Mouse (Mus musculus) cortical plate, adult 2 months (tissue): ENCODE results near the gene Cnpy3. TPM values are rescaled to one million over a fixed set of nuclear protein-coding genes. Genes with fewer than 3 reads are reported as not detected.

Source experiments
- H3K27ac ChIP-seq: fragments of 200-500 bp; 2 replicates; pipeline ENCODE4 v1.5.1; 2012; ENCODE audit warnings: low read length, control low read depth, inconsistent platforms; ENCODE audit not compliant: insufficient read depth
- H3K4me1 ChIP-seq: fragments of 200-500 bp; 2 replicates; pipeline ENCODE4 v1.6.1; 2011; ENCODE audit warnings: low read length; ENCODE audit not compliant: control insufficient read depth, insufficient read depth
- H3K4me3 ChIP-seq: fragments of 200-500 bp; 2 replicates; pipeline ENCODE4 v1.5.1; 2011; ENCODE audit warnings: mild to moderate bottlenecking, low read length, control low read depth; ENCODE audit not compliant: insufficient read depth
- CTCF ChIP-seq: fragments of 200-500 bp; IDR thresholded peaks from 2 replicates; pipeline ENCODE4 v1.5.1; 2011; ENCODE audit warnings: mild to moderate bottlenecking, control low read depth, low read length; ENCODE audit not compliant: insufficient read depth; ENCODE audit errors: extremely low read depth
- POLR2A ChIP-seq: fragments of 200-500 bp; IDR thresholded peaks from 2 replicates; pipeline ENCODE4 v1.6.1; 2011; ENCODE audit warnings: mild to moderate bottlenecking, low read length, control low read depth; ENCODE audit not compliant: insufficient read depth; ENCODE audit errors: extremely low read depth
- polyA plus RNA-seq: library from polyadenylated mRNA; depleted of rRNA; stranded (reverse); fragments of >200 nt; gene quantifications from 2 replicates; pipeline ENCODE4 v1.2.3, GENCODE M21; 2012

The Cnpy3 gene
- polyA plus RNA-seq, 1 experiment, result 93.6 TPM

DNA sequence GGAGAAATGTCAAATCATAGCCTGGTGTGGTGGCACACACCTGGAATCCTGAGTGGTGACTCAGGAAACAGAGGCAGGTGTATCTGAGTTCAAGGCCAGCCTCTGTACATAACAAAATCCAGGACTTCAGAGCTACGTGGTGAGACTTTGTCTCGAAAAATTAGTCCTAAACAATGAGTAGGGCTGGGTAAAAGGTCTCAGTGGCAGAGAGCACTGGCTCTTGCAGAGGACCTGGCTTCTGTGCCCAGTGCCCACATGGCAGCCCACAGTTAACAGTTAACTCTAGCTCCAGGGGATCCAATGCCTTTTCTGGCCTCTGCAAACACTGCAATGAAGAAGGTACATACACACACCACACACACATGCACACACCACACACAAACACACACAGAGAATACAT, 4.2 kb downstream of the Cnpy3 start:
- TF ChIP-seq POLR2A (no peak), CTCF (no peak)
- Histone ChIP-seq H3K4me1 (peaks cover 3% of the 10 kb centered on the region; the same call in 1 of the 2 replicates), H3K4me3 (no peak overlapping the region), H3K27ac (no peak overlapping the region)

DNA sequence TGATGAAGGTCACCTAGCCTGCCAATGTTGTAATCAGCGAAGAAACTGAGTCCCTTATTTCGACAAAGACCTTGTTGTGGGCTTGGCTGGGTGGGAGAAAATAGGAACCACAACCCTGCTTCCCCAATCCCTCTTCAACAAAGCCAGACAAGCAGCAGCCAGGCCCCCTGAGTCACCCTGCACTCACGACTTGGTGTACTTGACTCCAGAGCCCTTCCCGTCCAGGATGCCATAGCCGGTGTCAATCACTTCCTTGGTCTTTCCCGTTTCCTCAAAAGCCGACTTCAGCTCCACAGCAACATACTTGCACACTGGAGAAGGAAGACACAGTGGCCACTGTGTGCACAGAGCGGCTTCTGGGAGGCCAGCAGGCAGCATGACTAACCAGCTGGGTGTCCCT, 4.8 kb downstream of the Cnpy3 start:
- no peak for TF ChIP-seq POLR2A
- no peak for TF ChIP-seq CTCF
- peaks cover 3% of the 10 kb centered on the region; the same call in 1 of the 2 replicates for H3K4me1 ChIP-seq

DNA sequence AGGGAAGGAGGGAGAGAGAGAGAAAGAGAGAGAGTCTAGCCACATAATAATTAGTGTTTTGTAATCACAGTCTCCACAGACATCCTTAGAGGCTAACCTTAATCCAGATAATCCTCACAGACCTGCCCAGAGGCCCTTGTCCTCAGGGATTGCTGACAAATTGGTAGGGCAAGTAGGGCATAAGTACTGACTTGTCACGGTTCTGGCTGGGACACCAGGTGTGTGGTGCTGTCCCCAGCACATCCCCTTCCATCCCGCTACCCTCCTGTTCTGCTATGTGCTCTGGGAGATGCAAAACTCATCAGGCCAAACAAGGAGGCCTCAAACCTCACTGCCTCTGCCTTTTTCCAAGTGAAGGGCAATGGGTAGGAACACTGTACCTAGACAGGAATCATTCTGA, 6.5 kb downstream of the Cnpy3 start:
- Histone ChIP-seq H3K4me1 (no peaks in the 10 kb centered on the region), H3K4me3 (no peak overlapping the region), H3K27ac (no peak overlapping the region)
- TF ChIP-seq CTCF (no peak), POLR2A (no peak)

More for the DNA sequence above, 4.8 kb downstream of the Cnpy3 start:
- Histone ChIP-seq H3K27ac (no peak overlapping the region), H3K4me3 (no peak overlapping the region)

DNA sequence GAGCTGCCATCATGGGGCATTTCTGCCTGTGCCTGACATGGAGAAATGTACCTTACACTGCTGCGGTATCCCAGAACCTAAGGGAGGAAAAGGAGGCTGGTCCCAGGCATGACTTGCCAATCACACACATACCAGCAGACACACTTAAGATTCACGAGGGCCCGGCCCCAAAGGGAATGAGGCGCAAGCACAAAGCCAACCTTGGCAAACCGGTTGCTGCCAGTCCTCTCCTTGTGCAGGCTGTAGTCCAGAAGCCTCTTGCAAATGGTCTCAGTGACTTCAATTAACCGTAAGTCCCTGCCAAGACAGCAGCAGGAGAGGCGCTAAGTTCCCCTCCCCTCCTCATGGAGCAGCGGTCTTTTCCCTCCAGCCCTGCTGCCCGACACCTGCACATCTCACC, 9.0 kb downstream of the Cnpy3 start:
- H3K4me1 ChIP-seq, result no peaks in the 10 kb centered on the region
- no peak for TF ChIP-seq CTCF
- TF ChIP-seq POLR2A, result no peak
- no peak overlapping the region for H3K4me3 ChIP-seq
- no peak overlapping the region for H3K27ac ChIP-seq

DNA sequence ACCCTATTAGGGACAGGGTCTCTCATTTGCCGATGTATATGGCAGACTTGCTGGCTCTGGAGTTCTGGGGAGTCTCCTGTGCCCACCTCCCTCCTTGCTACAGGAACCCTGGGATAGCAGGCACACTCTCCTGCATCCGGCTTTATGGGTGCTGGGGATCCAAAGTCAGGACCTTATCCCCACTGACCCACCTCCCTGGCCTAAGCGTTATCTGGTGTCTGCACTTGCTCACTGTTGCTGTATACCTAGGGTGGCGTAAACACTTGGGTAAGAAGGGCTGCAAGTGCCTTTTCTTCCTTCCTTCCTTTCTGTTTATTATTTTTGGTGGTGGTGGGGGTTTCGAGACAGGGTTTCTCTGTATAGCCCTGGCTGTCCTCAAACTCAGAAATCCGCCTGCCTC, 10.7 kb downstream of the Cnpy3 start:
- no peak overlapping the region for H3K27ac ChIP-seq
- H3K4me1 ChIP-seq, result no peaks in the 10 kb centered on the region
- TF ChIP-seq POLR2A (no peak), CTCF (no peak)
- no peak overlapping the region for H3K4me3 ChIP-seq

DNA sequence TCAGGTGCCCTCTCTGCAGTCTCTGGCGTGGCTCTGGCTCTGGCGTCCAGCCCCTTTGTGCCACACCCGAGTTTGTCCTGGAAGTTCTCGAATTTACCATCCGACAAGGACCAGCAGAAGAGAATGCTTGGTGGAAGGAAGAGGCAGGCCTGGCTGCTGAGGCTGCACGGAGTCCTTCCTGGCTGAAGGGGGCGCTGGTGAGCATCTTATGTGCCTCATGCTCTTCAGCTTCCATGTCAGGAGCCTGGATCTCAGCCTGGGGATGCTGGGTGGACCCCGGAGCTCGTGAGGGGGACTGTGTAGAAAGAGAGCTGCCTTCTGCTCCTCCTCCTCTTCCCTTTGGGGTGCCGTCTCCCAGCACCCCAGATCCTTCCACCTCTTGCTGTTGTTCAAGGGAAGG, 15.9 kb downstream of the Cnpy3 start:
- Histone ChIP-seq H3K27ac (no peak overlapping the region), H3K4me3 (no peak overlapping the region), H3K4me1 (no peaks in the 10 kb centered on the region)
- TF ChIP-seq CTCF (peak; percentile 42), POLR2A (no peak)

DNA sequence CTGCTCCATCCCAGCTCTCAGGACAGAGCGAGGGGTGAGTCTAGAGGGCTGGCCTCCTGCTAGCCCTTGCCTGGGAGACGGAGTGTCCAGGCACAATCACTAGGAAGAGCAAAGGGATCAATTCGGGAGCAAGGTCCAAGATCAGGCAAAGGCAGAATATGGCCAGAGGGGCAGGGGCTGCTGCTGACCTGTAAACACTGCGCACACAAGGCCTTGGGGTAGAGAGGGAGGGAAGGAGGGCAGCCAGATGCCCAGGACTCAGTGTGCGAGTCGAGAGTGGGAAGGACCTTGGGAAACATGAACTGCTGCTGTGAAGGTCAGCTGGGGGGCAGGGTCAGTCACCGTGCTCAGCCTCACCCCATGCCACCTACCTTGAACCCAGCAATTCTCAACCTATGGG, 16.7 kb downstream of the Cnpy3 start:
- H3K4me3 ChIP-seq, result no peak overlapping the region
- TF ChIP-seq CTCF (no peak), POLR2A (no peak)
- no peaks in the 10 kb centered on the region for H3K4me1 ChIP-seq
- no peak overlapping the region for H3K27ac ChIP-seq

DNA sequence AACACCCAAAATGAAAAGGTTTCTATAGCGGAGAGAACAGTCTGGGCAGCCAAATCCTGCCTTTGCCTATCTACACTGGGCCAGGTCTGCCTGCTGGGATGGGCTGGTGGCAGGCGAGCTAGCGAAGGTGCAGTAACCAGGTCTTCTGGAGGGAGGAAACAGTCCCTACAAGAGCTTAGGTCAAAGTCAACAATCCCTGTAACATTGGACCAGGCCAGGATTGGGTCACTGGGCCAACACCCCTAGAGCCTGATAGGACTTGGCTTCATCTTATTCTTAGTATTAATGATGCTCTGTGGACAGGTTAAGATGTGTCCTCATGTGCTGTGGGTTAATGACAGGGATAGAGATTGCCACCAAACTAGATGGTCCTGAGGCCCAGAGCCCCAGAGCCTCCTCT, 18.0 kb downstream of the Cnpy3 start:
- Histone ChIP-seq H3K27ac (no peak overlapping the region), H3K4me1 (no peaks in the 10 kb centered on the region), H3K4me3 (no peak overlapping the region)
- no peak for TF ChIP-seq CTCF
- no peak for TF ChIP-seq POLR2A

DNA sequence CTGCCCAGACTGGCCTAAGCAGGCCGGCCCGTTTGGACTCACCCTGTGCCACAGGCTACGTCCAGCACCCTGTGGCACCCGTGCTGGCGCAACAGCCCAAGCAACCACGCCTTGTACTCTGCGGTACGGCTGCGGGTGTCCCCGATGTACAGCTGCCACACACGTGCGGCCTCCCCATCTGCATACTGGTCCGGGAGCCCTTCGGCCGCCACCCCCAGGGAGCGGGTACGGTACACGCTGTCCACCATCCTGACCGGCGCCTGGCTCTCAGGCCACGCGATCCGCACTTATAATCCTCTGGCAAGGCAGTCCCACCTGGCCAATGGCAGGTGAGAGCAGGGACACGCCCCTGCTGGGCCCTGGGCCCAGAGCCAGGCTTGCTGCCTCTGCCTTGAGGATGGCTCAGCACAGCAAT, 23.1 kb downstream of the Cnpy3 start, which contains the start of gene Gnmt:
Gene Gnmt, minus strand, starts transcription at position 265 of the 415 bp plus-strand sequence.
- H3K4me3 ChIP-seq, result no peak within 1 kb of the TSS
- H3K4me1 ChIP-seq, result no peaks in the 10 kb centered on the region
- TF ChIP-seq POLR2A (no peak), CTCF (no peak)
- H3K27ac ChIP-seq, result no peak within 1 kb of the TSS

DNA sequence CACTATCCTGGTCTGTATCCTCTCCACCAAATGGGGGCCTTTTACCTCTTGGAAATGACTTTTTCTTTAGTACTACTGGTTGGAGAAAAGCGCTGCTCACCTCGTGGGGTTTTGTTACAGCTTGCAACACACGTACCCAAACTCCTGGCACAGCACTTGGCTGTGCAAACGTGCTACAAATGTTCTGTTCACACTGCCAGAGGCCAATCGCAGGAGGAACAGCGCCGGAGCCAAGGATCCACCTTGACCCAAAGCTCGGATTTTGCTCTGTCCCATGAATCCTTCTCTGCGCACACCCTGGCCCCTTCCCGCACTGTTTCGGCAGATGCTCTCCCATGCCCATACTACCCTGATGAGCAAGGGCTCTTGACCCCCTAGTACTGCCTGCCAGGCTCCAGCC, 23.5 kb downstream of the Cnpy3 start:
- no peak overlapping the region for H3K27ac ChIP-seq
- TF ChIP-seq POLR2A, result no peak
- TF ChIP-seq CTCF, result no peak
- no peak overlapping the region for H3K4me3 ChIP-seq
- no peaks in the 10 kb centered on the region for H3K4me1 ChIP-seq
